Mouse (Mus musculus): ENCODE results near the gene Ttc33. TPM values are rescaled to one million over a fixed set of nuclear protein-coding genes. Genes with fewer than 3 reads are reported as not detected.
"Not testable (repeated sequence)": the region's sequence is repeated elsewhere in the genome, so short reads cannot be mapped to it uniquely, and the experiment has no call there.

The Ttc33 gene
- polyA plus RNA-seq, 1 experiment: 59.6 TPM

DNA sequence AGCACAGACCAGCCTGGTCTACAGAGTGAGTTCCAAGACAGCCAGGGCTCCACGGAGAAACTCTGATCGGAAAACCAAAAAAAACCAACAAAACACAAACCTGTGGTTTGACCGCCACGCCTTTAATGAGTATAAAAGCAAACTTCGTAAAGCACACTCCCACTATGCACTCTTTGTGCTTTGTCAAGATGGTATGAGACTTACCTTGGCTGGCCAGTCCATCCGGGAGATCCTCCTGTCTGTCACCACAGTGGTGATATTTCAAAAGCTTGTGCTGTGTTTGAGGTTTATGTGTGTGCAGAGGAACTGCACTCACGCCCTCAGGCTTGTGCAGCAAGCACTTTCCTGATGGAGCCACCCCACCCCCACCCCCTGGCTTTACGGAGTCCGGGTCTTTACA is 19.9 kb downstream of the Ttc33 start:
- WGBS: 91% methylated on average over 9 of the region's 9 CpGs
- no peak overlapping the region for H3K4me3 ChIP-seq (replicated peaks; ENCODE audit: insufficient read depth, low read depth, low read length)
- H3K27ac ChIP-seq (ENCODE audit: insufficient read depth, low read length): no peak overlapping the region
- DNase-seq: no peak
- no peaks in the 10 kb centered on the region for H3K27me3 ChIP-seq (ENCODE audit: control insufficient read depth, insufficient read depth, low read length)
- no peak for TF ChIP-seq CTCF (IDR thresholded peaks at IDR 0.05; ENCODE audit: borderline replicate concordance, insufficient read depth, low read depth, low read length)
- TF ChIP-seq POLR2A (IDR thresholded peaks at IDR 0.05; ENCODE audit: borderline replicate concordance, insufficient read depth, low read length): no peak
- peaks cover 5% of the 10 kb centered on the region; the same call in 1 of the 2 replicates for H3K4me1 ChIP-seq (ENCODE audit: control insufficient read depth, insufficient read depth, low read length)

DNA sequence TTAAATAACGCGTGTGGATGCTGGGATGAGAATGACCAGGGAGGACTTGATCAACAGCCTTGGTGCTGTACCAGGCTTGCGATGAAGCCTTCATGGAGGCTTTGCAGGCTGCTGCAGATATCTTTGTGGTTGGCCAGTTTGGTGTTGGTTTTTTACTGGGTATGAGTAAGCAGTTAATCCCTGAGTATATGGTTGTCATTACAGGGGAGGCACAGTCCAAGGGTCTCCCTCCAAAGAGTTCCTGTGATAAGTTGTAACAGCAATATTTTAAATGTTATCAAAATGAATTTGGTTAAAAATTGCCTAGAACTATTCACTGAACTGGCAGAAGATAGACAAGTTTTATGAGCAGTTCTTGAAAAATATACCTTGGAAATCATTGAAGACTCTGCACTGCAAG is 23.8 kb downstream of the Ttc33 start:
- Histone ChIP-seq H3K4me3 (replicated peaks; ENCODE audit: insufficient read depth, low read depth, low read length) (no peak overlapping the region), H3K4me1 (ENCODE audit: control insufficient read depth, insufficient read depth, low read length) (peaks cover 5% of the 10 kb centered on the region; the same call in 1 of the 2 replicates), H3K27me3 (ENCODE audit: control insufficient read depth, insufficient read depth, low read length) (no peaks in the 10 kb centered on the region), H3K27ac (ENCODE audit: insufficient read depth, low read length) (no peak overlapping the region)
- 100% methylated on average over 3 of the region's 3 CpGs for WGBS
- DNase-seq: no peak
- no peak for TF ChIP-seq POLR2A (IDR thresholded peaks at IDR 0.05; ENCODE audit: borderline replicate concordance, insufficient read depth, low read length)
- TF ChIP-seq CTCF (IDR thresholded peaks at IDR 0.05; ENCODE audit: borderline replicate concordance, insufficient read depth, low read depth, low read length): no peak

DNA sequence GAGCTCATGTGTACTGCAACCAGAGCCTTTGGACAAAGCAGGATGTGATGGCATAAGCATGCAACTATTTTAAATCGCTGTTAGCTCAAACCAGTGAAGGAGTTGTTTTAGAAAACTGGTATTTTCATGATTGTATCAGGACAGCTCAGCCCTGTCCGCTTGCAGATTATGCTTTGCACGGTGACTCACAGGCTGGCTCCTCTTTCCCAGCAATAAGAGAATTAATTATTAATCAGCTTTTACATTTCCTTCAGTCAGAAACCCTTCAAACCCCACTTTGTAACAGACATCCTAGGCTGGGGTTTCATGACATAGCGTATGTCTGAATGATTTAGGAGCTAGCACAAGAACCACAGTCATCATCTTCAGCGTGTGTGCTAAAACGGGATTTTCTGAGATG is 35.2 kb downstream of the Ttc33 start:
- WGBS: 95% methylated on average over 6 of the region's 6 CpGs
- TF ChIP-seq POLR2A (IDR thresholded peaks at IDR 0.05; ENCODE audit: borderline replicate concordance, insufficient read depth, low read length) (no peak), CTCF (IDR thresholded peaks at IDR 0.05; ENCODE audit: borderline replicate concordance, insufficient read depth, low read depth, low read length) (no peak)
- no peak overlapping the region for H3K27ac ChIP-seq (ENCODE audit: insufficient read depth, low read length)
- no peak overlapping the region for H3K4me3 ChIP-seq (replicated peaks; ENCODE audit: insufficient read depth, low read depth, low read length)
- DNase-seq: no peak
- no peaks in the 10 kb centered on the region for H3K27me3 ChIP-seq (ENCODE audit: control insufficient read depth, insufficient read depth, low read length)
- no peaks in the 10 kb centered on the region for H3K4me1 ChIP-seq (ENCODE audit: control insufficient read depth, insufficient read depth, low read length)

DNA sequence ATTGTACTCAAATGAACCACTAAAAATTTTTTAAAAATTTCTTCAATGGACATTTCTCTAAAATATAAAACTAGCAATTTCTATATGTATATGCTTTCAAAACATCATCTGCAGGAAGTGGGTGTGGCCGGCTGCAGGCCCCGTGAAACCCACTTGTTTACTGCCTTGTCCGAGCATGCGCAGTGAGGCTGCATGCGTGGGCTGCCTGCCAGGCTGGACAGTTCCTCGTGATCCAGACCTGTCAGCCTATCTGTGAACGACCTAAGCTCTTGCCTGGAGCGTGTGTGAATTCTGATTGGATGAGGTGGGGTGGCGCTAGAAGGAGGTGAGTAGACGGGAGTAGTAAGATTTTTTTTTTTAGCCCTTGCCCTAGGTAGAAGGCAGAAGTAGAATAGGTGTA is 45.4 kb downstream of the Ttc33 start:
- WGBS: 82% methylated on average over 10 of the region's 10 CpGs
- H3K4me3 ChIP-seq (replicated peaks; ENCODE audit: insufficient read depth, low read depth, low read length); DNase-seq; H3K27ac ChIP-seq (ENCODE audit: insufficient read depth, low read length); H3K27me3 ChIP-seq (ENCODE audit: control insufficient read depth, insufficient read depth, low read length); H3K4me1 ChIP-seq (ENCODE audit: control insufficient read depth, insufficient read depth, low read length): not testable (repeated sequence)

DNA sequence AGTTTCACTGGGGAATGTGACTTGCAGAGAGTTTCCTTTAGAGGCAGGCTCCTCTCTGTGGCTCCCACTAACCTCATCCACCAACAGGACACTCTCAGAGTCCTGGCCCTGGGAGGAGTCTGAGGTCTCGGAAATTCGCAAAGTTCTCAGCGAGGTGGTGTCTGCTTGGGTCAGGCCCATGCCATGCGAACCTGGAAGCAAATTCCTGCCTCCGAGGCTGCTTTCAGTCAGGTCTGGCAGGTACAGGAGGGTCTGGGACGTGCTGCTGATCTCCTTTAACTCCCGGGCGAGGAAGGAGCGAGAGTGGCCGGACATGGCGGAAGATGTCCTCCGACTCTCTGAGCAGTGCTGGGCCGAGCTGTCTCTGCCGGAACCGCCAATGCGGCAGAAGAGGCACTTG is 49.3 kb downstream of the Ttc33 start:
- no peak overlapping the region for H3K4me3 ChIP-seq (replicated peaks; ENCODE audit: insufficient read depth, low read depth, low read length)
- WGBS: 87% methylated on average over 16 of the region's 16 CpGs
- no peak overlapping the region for H3K27ac ChIP-seq (ENCODE audit: insufficient read depth, low read length)
- no peaks in the 10 kb centered on the region for H3K27me3 ChIP-seq (ENCODE audit: control insufficient read depth, insufficient read depth, low read length)
- no peaks in the 10 kb centered on the region for H3K4me1 ChIP-seq (ENCODE audit: control insufficient read depth, insufficient read depth, low read length)
- TF ChIP-seq POLR2A (IDR thresholded peaks at IDR 0.05; ENCODE audit: borderline replicate concordance, insufficient read depth, low read length) (no peak), CTCF (IDR thresholded peaks at IDR 0.05; ENCODE audit: borderline replicate concordance, insufficient read depth, low read depth, low read length) (no peak)
- no peak for DNase-seq

DNA sequence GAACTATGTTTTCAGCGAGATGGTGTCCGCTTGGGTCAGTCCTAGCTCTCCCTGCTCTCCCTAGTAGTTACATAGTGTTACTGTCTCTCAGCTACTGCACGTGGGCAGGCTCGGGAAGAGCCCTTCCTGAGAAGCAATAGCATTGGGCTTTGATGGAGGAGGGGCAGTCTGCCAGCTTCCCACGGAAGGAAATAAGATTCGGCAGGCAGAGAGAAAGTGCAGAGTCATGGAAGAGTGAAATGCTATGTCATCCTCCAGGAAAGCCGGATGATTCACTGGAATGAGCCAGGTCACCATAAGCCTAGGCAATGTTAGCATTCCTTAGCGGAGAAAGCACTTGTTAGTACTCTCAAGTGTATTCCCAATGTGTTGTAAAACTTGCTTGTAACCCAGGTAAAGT is 50.2 kb downstream of the Ttc33 start:
- TF ChIP-seq CTCF (IDR thresholded peaks at IDR 0.05; ENCODE audit: borderline replicate concordance, insufficient read depth, low read depth, low read length) (no peak), POLR2A (IDR thresholded peaks at IDR 0.05; ENCODE audit: borderline replicate concordance, insufficient read depth, low read length) (no peak)
- DNase-seq: peak in 1 of 2 experiments; percentile 10
- Histone ChIP-seq H3K27me3 (ENCODE audit: control insufficient read depth, insufficient read depth, low read length) (no peaks in the 10 kb centered on the region), H3K27ac (ENCODE audit: insufficient read depth, low read length) (no peak overlapping the region), H3K4me3 (replicated peaks; ENCODE audit: insufficient read depth, low read depth, low read length) (no peak overlapping the region), H3K4me1 (ENCODE audit: control insufficient read depth, insufficient read depth, low read length) (no peaks in the 10 kb centered on the region)
- 34% methylated on average over 8 of the region's 8 CpGs for WGBS

DNA sequence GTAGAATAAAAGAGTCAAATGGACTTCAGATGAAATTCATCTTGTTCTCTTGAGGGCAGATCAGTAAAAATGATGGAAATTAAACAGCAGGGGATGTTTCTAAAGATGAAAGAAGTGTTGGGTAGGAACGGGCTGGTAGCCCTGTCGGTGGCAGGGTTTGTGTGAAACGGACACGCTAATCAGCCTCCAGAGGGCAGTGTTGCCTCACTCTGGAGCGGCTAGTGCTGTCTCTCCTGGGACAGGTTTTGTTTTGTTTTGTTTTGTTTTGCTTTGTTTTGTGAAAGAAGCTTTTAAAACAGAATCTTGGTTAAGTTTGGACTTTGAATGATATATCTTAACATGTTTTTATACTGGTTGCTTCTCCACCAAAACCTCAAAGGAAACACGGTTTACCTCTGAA is 51.2 kb downstream of the Ttc33 start:
- 14% methylated on average over 6 of the region's 6 CpGs for WGBS
- no peak overlapping the region for H3K27ac ChIP-seq (ENCODE audit: insufficient read depth, low read length)
- H3K27me3 ChIP-seq (ENCODE audit: control insufficient read depth, insufficient read depth, low read length): no peaks in the 10 kb centered on the region
- peak; percentile 58 to 65 for DNase-seq
- H3K4me3 ChIP-seq (replicated peaks; ENCODE audit: insufficient read depth, low read depth, low read length): no peak overlapping the region
- no peaks in the 10 kb centered on the region for H3K4me1 ChIP-seq (ENCODE audit: control insufficient read depth, insufficient read depth, low read length)
- TF ChIP-seq CTCF (IDR thresholded peaks at IDR 0.05; ENCODE audit: borderline replicate concordance, insufficient read depth, low read depth, low read length): peak; percentile 96
- TF ChIP-seq POLR2A (IDR thresholded peaks at IDR 0.05; ENCODE audit: borderline replicate concordance, insufficient read depth, low read length): no peak

DNA sequence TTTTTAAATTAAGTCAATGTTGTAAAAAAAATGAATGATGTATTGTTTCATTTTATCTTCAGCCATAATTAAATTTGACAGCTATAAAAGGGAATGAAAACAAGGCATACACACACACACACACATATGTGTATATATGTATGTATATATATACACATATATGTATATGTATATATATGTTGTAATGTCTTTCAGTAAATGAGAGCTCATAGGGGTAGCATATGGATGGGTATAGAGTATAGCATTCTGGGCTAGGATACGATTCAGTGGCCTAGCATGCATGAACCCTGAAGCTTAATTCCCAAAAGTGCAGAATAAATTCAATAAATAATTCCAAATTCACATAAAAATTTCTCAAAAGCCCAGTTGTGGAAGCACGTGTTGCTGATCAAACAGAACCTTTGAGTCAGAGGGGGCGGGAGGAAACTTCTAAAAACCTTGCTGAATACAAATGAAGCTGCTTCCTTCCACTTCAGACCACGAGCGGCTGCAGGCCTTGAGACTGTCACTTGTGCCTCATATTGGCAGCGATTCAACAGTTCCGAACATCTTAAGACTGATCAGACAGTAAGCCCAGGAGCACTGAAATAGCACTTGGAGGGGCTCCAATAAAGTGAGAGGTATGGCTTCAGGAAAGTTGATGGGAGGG is 51.8 kb downstream of the Ttc33 start:
- H3K27ac ChIP-seq (ENCODE audit: insufficient read depth, low read length): no peak overlapping the region
- 51% methylated on average over 7 of the region's 7 CpGs for WGBS
- no peak overlapping the region for H3K4me3 ChIP-seq (replicated peaks; ENCODE audit: insufficient read depth, low read depth, low read length)
- H3K27me3 ChIP-seq (ENCODE audit: control insufficient read depth, insufficient read depth, low read length): no peaks in the 10 kb centered on the region
- DNase-seq: no peak
- H3K4me1 ChIP-seq (ENCODE audit: control insufficient read depth, insufficient read depth, low read length): no peaks in the 10 kb centered on the region
- TF ChIP-seq CTCF (IDR thresholded peaks at IDR 0.05; ENCODE audit: borderline replicate concordance, insufficient read depth, low read depth, low read length) (no peak), POLR2A (IDR thresholded peaks at IDR 0.05; ENCODE audit: borderline replicate concordance, insufficient read depth, low read length) (no peak)
